Mouse (Mus musculus) intestine, embryonic 16.5 days (tissue): Measurements from ENCODE around the gene Olfr1532-ps1. TPM values are rescaled to one million over a fixed set of nuclear protein-coding genes. Genes with fewer than 3 reads are reported as not detected.

Experiments
- polyA plus RNA-seq: library from polyadenylated mRNA; unstranded; fragments of >200 nt; fragmentation: Nextera tagmentation; extraction: Ambion mirVana; gene quantifications from 2 replicates; pipeline ENCODE4 v1.2.1, GENCODE M21; 2015

Gene Olfr1532-ps1
- polyA plus RNA-seq, 1 experiment from 2014 or later, result not detected

Other genes starting within 250 kb of the Olfr1532-ps1 start
- gene Olfr693, start 227.4 kb upstream of the Olfr1532-ps1 start, polyA plus RNA-seq, result not detected in 2 replicates
- not detected in 2 replicates for gene Olfr694, start 216.2 kb upstream of the Olfr1532-ps1 start, polyA plus RNA-seq
- not detected in 2 replicates for gene Olfr695, start 191.6 kb upstream of the Olfr1532-ps1 start, polyA plus RNA-seq
- gene Olfr697, start 165.6 kb upstream of the Olfr1532-ps1 start, polyA plus RNA-seq, result not detected in 2 replicates
- gene Olfr698, start 152.6 kb upstream of the Olfr1532-ps1 start, polyA plus RNA-seq, result not detected in 2 replicates
- gene Olfr699, start 114.8 kb upstream of the Olfr1532-ps1 start, polyA plus RNA-seq, result not detected in 2 replicates
- not detected in 2 replicates for gene Olfr700, start 99.2 kb upstream of the Olfr1532-ps1 start, polyA plus RNA-seq
- not detected in 2 replicates for gene Olfr701, start 93.9 kb upstream of the Olfr1532-ps1 start, polyA plus RNA-seq
- not detected in 2 replicates for gene Olfr702, start 74.1 kb upstream of the Olfr1532-ps1 start, polyA plus RNA-seq
- gene Olfr703, start 64.6 kb upstream of the Olfr1532-ps1 start, polyA plus RNA-seq, result not detected in 2 replicates
- not detected in 2 replicates for gene Olfr704, start 44.8 kb upstream of the Olfr1532-ps1 start, polyA plus RNA-seq
- gene Olfr705, start 31.1 kb upstream of the Olfr1532-ps1 start, polyA plus RNA-seq, result not detected in 2 replicates
- gene Olfr706, start 19.8 kb upstream of the Olfr1532-ps1 start, polyA plus RNA-seq, result not detected in 2 replicates
- not detected in 2 replicates for gene Olfr707, start 6.8 kb upstream of the Olfr1532-ps1 start, polyA plus RNA-seq
- gene Olfr709-ps1, start 24.2 kb downstream of the Olfr1532-ps1 start, polyA plus RNA-seq, result not detected in 2 replicates
- not detected in 2 replicates for gene Olfr710, start 40.3 kb downstream of the Olfr1532-ps1 start, polyA plus RNA-seq
- gene Olfr6, start 55.9 kb downstream of the Olfr1532-ps1 start, polyA plus RNA-seq, result not detected in 2 replicates
- not detected in 2 replicates for gene Olfr711, start 67.5 kb downstream of the Olfr1532-ps1 start, polyA plus RNA-seq
- gene Olfr2, start 98.1 kb downstream of the Olfr1532-ps1 start, polyA plus RNA-seq, result not detected in 2 replicates
- not detected in 2 replicates for gene Olfr713, start 123.2 kb downstream of the Olfr1532-ps1 start, polyA plus RNA-seq
- not detected in 2 replicates for gene Olfr714, start 163.0 kb downstream of the Olfr1532-ps1 start, polyA plus RNA-seq
- gene Olfr17, start 185.2 kb downstream of the Olfr1532-ps1 start, polyA plus RNA-seq, result not detected in 2 replicates
- not detected in 2 replicates for gene Olfr715b, start 202.4 kb downstream of the Olfr1532-ps1 start, polyA plus RNA-seq
- not detected in 2 replicates for gene Olfr715, start 223.1 kb downstream of the Olfr1532-ps1 start, polyA plus RNA-seq
- gene Olfr716, start 230.3 kb downstream of the Olfr1532-ps1 start, polyA plus RNA-seq, result not detected in 2 replicates